Mouse (Mus musculus): ENCODE data around the gene Auts2. TPM values are rescaled to one million over a fixed set of nuclear protein-coding genes. Genes with fewer than 3 reads are reported as not detected.

Auts2 gene
- polyA plus RNA-seq, 1 experiment from 2014 or later: 53.4 TPM

- 75% methylated on average over 11 of the region's 11 CpGs for WGBS
- Histone ChIP-seq H3K4me1 (ENCODE audit: control insufficient read depth, insufficient read depth, low read length) (0 out of 2 replicates have a peak, but pooled peaks cover under 1% of the 10 kb centered on the region), H3K27ac (replicated peaks; ENCODE audit: low read depth, low read length) (no peak overlapping the region), H3K9ac (ENCODE audit: low read length) (no peak overlapping the region), H3K4me2 (ENCODE audit: low read depth, severe bottlenecking) (no peak overlapping the region), H3K27me3 (ENCODE audit: control insufficient read depth, insufficient read depth, low read length) (no peaks in the 10 kb centered on the region), H3K36me3 (ENCODE audit: control insufficient read depth, insufficient read depth, low read length) (no peaks in the 10 kb centered on the region), H3K4me3 (ENCODE audit: low read depth, low read length) (no peak overlapping the region), H3K9me3 (ENCODE audit: control insufficient read depth, low read length) (no peaks in the 10 kb centered on the region)
- ATAC-seq (ENCODE audit: insufficient number of reproducible peaks, low FRiP score, low TSS enrichment, low read depth) (no peak), DNase-seq (ENCODE audit: low spot score) (no peak)
These were observed 773.9 kb downstream of the Auts2 start for GRCm38 (mm10) chr5:131769273-131769672.

- Histone ChIP-seq H3K27me3 (ENCODE audit: control insufficient read depth, insufficient read depth, low read length) (no peaks in the 10 kb centered on the region), H3K4me1 (ENCODE audit: control insufficient read depth, insufficient read depth, low read length) (no peaks in the 10 kb centered on the region), H3K27ac (replicated peaks; ENCODE audit: low read depth, low read length) (no peak overlapping the region), H3K9ac (ENCODE audit: low read length) (no peak overlapping the region), H3K36me3 (ENCODE audit: control insufficient read depth, insufficient read depth, low read length) (no peaks in the 10 kb centered on the region), H3K4me3 (ENCODE audit: low read depth, low read length) (no peak overlapping the region), H3K9me3 (ENCODE audit: control insufficient read depth, low read length) (no peaks in the 10 kb centered on the region), H3K4me2 (ENCODE audit: low read depth, severe bottlenecking) (no peak overlapping the region)
- DNase-seq (ENCODE audit: low spot score) (no peak), ATAC-seq (ENCODE audit: insufficient number of reproducible peaks, low FRiP score, low TSS enrichment, low read depth) (no peak)
- whole genome bisulfite sequencing: 67% methylated on average over 12 of the region's 12 CpGs
These were observed 775.4 kb downstream of the Auts2 start for GRCm38 (mm10) chr5:131767699-131768264.

GRCm38 (mm10) chr5:131767176-131767575, 776.0 kb downstream of the Auts2 start:
- Histone ChIP-seq H3K4me1 (ENCODE audit: control insufficient read depth, insufficient read depth, low read length) (no peaks in the 10 kb centered on the region), H3K4me3 (ENCODE audit: low read depth, low read length) (no peak overlapping the region), H3K27ac (replicated peaks; ENCODE audit: low read depth, low read length) (no peak overlapping the region), H3K27me3 (ENCODE audit: control insufficient read depth, insufficient read depth, low read length) (no peaks in the 10 kb centered on the region), H3K36me3 (ENCODE audit: control insufficient read depth, insufficient read depth, low read length) (no peaks in the 10 kb centered on the region), H3K4me2 (ENCODE audit: low read depth, severe bottlenecking) (no peak overlapping the region), H3K9ac (ENCODE audit: low read length) (no peak overlapping the region), H3K9me3 (ENCODE audit: control insufficient read depth, low read length) (no peaks in the 10 kb centered on the region)
- WGBS: 78% methylated on average over 9 of the region's 9 CpGs
- DNase-seq (ENCODE audit: low spot score): no peak
- no peak for ATAC-seq (ENCODE audit: insufficient number of reproducible peaks, low FRiP score, low TSS enrichment, low read depth)

- 61% methylated on average over 13 of the region's 13 CpGs for WGBS
- Histone ChIP-seq H3K4me3 (ENCODE audit: low read depth, low read length) (no peak overlapping the region), H3K9ac (ENCODE audit: low read length) (no peak overlapping the region), H3K27me3 (ENCODE audit: control insufficient read depth, insufficient read depth, low read length) (no peaks in the 10 kb centered on the region), H3K36me3 (ENCODE audit: control insufficient read depth, insufficient read depth, low read length) (no peaks in the 10 kb centered on the region), H3K4me2 (ENCODE audit: low read depth, severe bottlenecking) (no peak overlapping the region), H3K9me3 (ENCODE audit: control insufficient read depth, low read length) (no peaks in the 10 kb centered on the region), H3K4me1 (ENCODE audit: control insufficient read depth, insufficient read depth, low read length) (0 out of 2 replicates have a peak, but pooled peaks cover 5% of the 10 kb centered on the region), H3K27ac (replicated peaks; ENCODE audit: low read depth, low read length) (no peak overlapping the region)
- ATAC-seq (ENCODE audit: insufficient number of reproducible peaks, low FRiP score, low TSS enrichment, low read depth) (peak; percentile 54; the same call in 1 of the 2 replicates), DNase-seq (ENCODE audit: low spot score) (peak; percentile 57)
These were observed 783.7 kb downstream of the Auts2 start for GRCm38 (mm10) chr5:131759432-131759831.

GRCm38 (mm10) chr5:131750330-131750729, 792.8 kb downstream of the Auts2 start:
- H3K4me3 ChIP-seq (ENCODE audit: low read depth, low read length): no peak overlapping the region

GRCm38 (mm10) chr5:131749211-131749610, 793.9 kb downstream of the Auts2 start:
- Histone ChIP-seq H3K36me3 (ENCODE audit: control insufficient read depth, insufficient read depth, low read length) (no peaks in the 10 kb centered on the region), H3K27ac (replicated peaks; ENCODE audit: low read depth, low read length) (no peak overlapping the region), H3K4me3 (ENCODE audit: low read depth, low read length) (no peak overlapping the region), H3K4me2 (ENCODE audit: low read depth, severe bottlenecking) (no peak overlapping the region), H3K27me3 (ENCODE audit: control insufficient read depth, insufficient read depth, low read length) (no peaks in the 10 kb centered on the region), H3K9ac (ENCODE audit: low read length) (no peak overlapping the region), H3K4me1 (ENCODE audit: control insufficient read depth, insufficient read depth, low read length) (no peaks in the 10 kb centered on the region), H3K9me3 (ENCODE audit: control insufficient read depth, low read length) (no peaks in the 10 kb centered on the region)
- no peak for ATAC-seq (ENCODE audit: insufficient number of reproducible peaks, low FRiP score, low TSS enrichment, low read depth)
- DNase-seq (ENCODE audit: low spot score): no peak
- WGBS: 76% methylated on average over 6 of the region's 6 CpGs

More at GRCm38 (mm10) chr5:131750330-131750729, 792.8 kb downstream of the Auts2 start:
- no peak for ATAC-seq (ENCODE audit: insufficient number of reproducible peaks, low FRiP score, low TSS enrichment, low read depth)
- Histone ChIP-seq H3K27me3 (ENCODE audit: control insufficient read depth, insufficient read depth, low read length) (no peaks in the 10 kb centered on the region), H3K9me3 (ENCODE audit: control insufficient read depth, low read length) (no peaks in the 10 kb centered on the region), H3K4me1 (ENCODE audit: control insufficient read depth, insufficient read depth, low read length) (no peaks in the 10 kb centered on the region), H3K27ac (replicated peaks; ENCODE audit: low read depth, low read length) (no peak overlapping the region), H3K36me3 (ENCODE audit: control insufficient read depth, insufficient read depth, low read length) (no peaks in the 10 kb centered on the region), H3K4me2 (ENCODE audit: low read depth, severe bottlenecking) (no peak overlapping the region), H3K9ac (ENCODE audit: low read length) (no peak overlapping the region)
- DNase-seq (ENCODE audit: low spot score): no peak
- WGBS: 58% methylated on average over 2 of the region's 2 CpGs

GRCm38 (mm10) chr5:131743069-131743468, 800.1 kb downstream of the Auts2 start:
- H3K9ac ChIP-seq (ENCODE audit: low read length): no peak overlapping the region
- 28% methylated on average over 8 of the region's 8 CpGs for WGBS

GRCm38 (mm10) chr5:131737476-131737875, 805.7 kb downstream of the Auts2 start:
- DNase-seq (ENCODE audit: low spot score) (no peak), ATAC-seq (ENCODE audit: insufficient number of reproducible peaks, low FRiP score, low TSS enrichment, low read depth) (no peak)
- H3K4me3 ChIP-seq (ENCODE audit: low read depth, low read length): no peak overlapping the region
- WGBS: 57% methylated on average over 6 of the region's 6 CpGs
- H3K4me1 ChIP-seq (ENCODE audit: control insufficient read depth, insufficient read depth, low read length): peaks cover 26% of the 10 kb centered on the region
- no peak overlapping the region for H3K27ac ChIP-seq (replicated peaks; ENCODE audit: low read depth, low read length)
- H3K9ac ChIP-seq (ENCODE audit: low read length): no peak overlapping the region
- no peak overlapping the region for H3K4me2 ChIP-seq (ENCODE audit: low read depth, severe bottlenecking)
- H3K27me3 ChIP-seq (ENCODE audit: control insufficient read depth, insufficient read depth, low read length): no peaks in the 10 kb centered on the region
- no peaks in the 10 kb centered on the region; the same call in 1 of the 2 replicates for H3K9me3 ChIP-seq (ENCODE audit: control insufficient read depth, low read length)
- H3K36me3 ChIP-seq (ENCODE audit: control insufficient read depth, insufficient read depth, low read length): no peaks in the 10 kb centered on the region

More at GRCm38 (mm10) chr5:131743069-131743468, 800.1 kb downstream of the Auts2 start:
- Histone ChIP-seq H3K36me3 (ENCODE audit: control insufficient read depth, insufficient read depth, low read length) (no peaks in the 10 kb centered on the region), H3K9me3 (ENCODE audit: control insufficient read depth, low read length) (no peaks in the 10 kb centered on the region), H3K27ac (replicated peaks; ENCODE audit: low read depth, low read length) (no peak overlapping the region), H3K4me3 (ENCODE audit: low read depth, low read length) (no peak overlapping the region), H3K4me2 (ENCODE audit: low read depth, severe bottlenecking) (no peak overlapping the region), H3K27me3 (ENCODE audit: control insufficient read depth, insufficient read depth, low read length) (no peaks in the 10 kb centered on the region), H3K4me1 (ENCODE audit: control insufficient read depth, insufficient read depth, low read length) (peaks cover 9% of the 10 kb centered on the region; the same call in 1 of the 2 replicates)
- no peak for DNase-seq (ENCODE audit: low spot score)
- no peak for ATAC-seq (ENCODE audit: insufficient number of reproducible peaks, low FRiP score, low TSS enrichment, low read depth)

GRCm38 (mm10) chr5:131733324-131733660, 809.9 kb downstream of the Auts2 start:
- Histone ChIP-seq H3K27me3 (ENCODE audit: control insufficient read depth, insufficient read depth, low read length) (no peaks in the 10 kb centered on the region), H3K4me3 (ENCODE audit: low read depth, low read length) (no peak overlapping the region), H3K27ac (replicated peaks; ENCODE audit: low read depth, low read length) (no peak overlapping the region), H3K36me3 (ENCODE audit: control insufficient read depth, insufficient read depth, low read length) (no peaks in the 10 kb centered on the region), H3K4me1 (ENCODE audit: control insufficient read depth, insufficient read depth, low read length) (peaks cover 22% of the 10 kb centered on the region), H3K9ac (ENCODE audit: low read length) (no peak overlapping the region), H3K4me2 (ENCODE audit: low read depth, severe bottlenecking) (no peak overlapping the region), H3K9me3 (ENCODE audit: control insufficient read depth, low read length) (no peaks in the 10 kb centered on the region; the same call in 1 of the 2 replicates)
- ATAC-seq (ENCODE audit: insufficient number of reproducible peaks, low FRiP score, low TSS enrichment, low read depth): no peak
- 3% methylated on average over 5 of the region's 5 CpGs for WGBS
- peak; percentile 42 for DNase-seq (ENCODE audit: low spot score)

Measured in limb, embryonic 11.5 days (tissue).